Mouse (Mus musculus) neutrophil, adult 5-6 weeks (primary cell): ENCODE measurements at regions not wholly inside any gene's neighbourhood (a gene's known extent, or its start where the extent isn't known, plus 50 kb on each side); places are given as distances from the start of the nearest gene placed in this dataset.
A peak's percentile ranks its signal among the peaks of the same experiment; 100 is the strongest.

Experiments used
- ATAC-seq: fragments of 151-379, 151-347 bp; 2 replicates; pipeline ENCODE4 v1.8.0; 2017; ENCODE audit warnings: mild to moderate bottlenecking, moderate TSS enrichment; ENCODE audit not compliant: insufficient number of reproducible peaks, poor library complexity, low FRiP score, severe bottlenecking; ENCODE audit errors: extremely low read depth

GRCm38 (mm10) chr5:52092273-52092672, 98.0 kb downstream of the Dhx15 start:
- ATAC-seq = no peak

GRCm38 (mm10) chr5:52088131-52088530, 102.2 kb downstream of the Dhx15 start:
- no peak for ATAC-seq

GRCm38 (mm10) chr5:52086766-52087429, 103.4 kb downstream of the Dhx15 start:
- no peak for ATAC-seq

- no peak for ATAC-seq
Observed at GRCm38 (mm10) chr5:52080268-52080667, 110.0 kb downstream of the Dhx15 start.

GRCm38 (mm10) chr5:52077696-52078095, 112.6 kb downstream of the Dhx15 start:
- no peak for ATAC-seq

GRCm38 (mm10) chr5:52075096-52075495, 115.2 kb downstream of the Dhx15 start:
- ATAC-seq = no peak

- peak; percentile 55 for ATAC-seq
Observed at GRCm38 (mm10) chr5:52064804-52065451, 125.4 kb downstream of the Dhx15 start.

- ATAC-seq = no peak
Observed at GRCm38 (mm10) chr5:52062214-52062613, 128.1 kb downstream of the Dhx15 start.

GRCm38 (mm10) chr5:52061226-52061625, 129.1 kb downstream of the Dhx15 start:
- ATAC-seq = no peak

- no peak for ATAC-seq
Observed at GRCm38 (mm10) chr5:52057261-52057660, 133.1 kb downstream of the Dhx15 start.

GRCm38 (mm10) chr5:52052072-52052465, 138.2 kb downstream of the Dhx15 start:
- no peak for ATAC-seq

GRCm38 (mm10) chr5:52051383-52052071, 138.8 kb downstream of the Dhx15 start:
- no peak for ATAC-seq

GRCm38 (mm10) chr5:52048790-52049189, 141.5 kb downstream of the Dhx15 start:
- no peak for ATAC-seq

GRCm38 (mm10) chr5:52046704-52047103, 143.6 kb downstream of the Dhx15 start:
- ATAC-seq = no peak

- no peak for ATAC-seq
Observed at GRCm38 (mm10) chr5:52044101-52044500, 146.2 kb downstream of the Dhx15 start.

- no peak for ATAC-seq
Observed at GRCm38 (mm10) chr5:52041447-52041846, 148.9 kb downstream of the Dhx15 start.

- ATAC-seq = no peak
Observed at GRCm38 (mm10) chr5:52040427-52041312, 149.6 kb downstream of the Dhx15 start.

- no peak for ATAC-seq
Observed at GRCm38 (mm10) chr5:52035339-52035738, 155.0 kb downstream of the Dhx15 start.

GRCm38 (mm10) chr5:52027478-52027877, 162.8 kb downstream of the Dhx15 start:
- ATAC-seq = no peak
